Mouse (Mus musculus): ENCODE data around the gene Nr1i3. TPM values are rescaled to one million over a fixed set of nuclear protein-coding genes. Genes with fewer than 3 reads are reported as not detected.

Gene Nr1i3
- total and polyA plus RNA-seq, 3 experiments, result 0.24 to 1.7 TPM; not detected in 1

GRCm38 (mm10) chr1:171229750-171230149 lies 16.0 kb downstream of the Nr1i3 start:
- peaks cover 0 to 8% of the 10 kb centered on the region in 2 experiments; a peak in 2 of 4 replicates for H3K4me1 ChIP-seq (ENCODE audit: control insufficient read depth in 1 of 2, insufficient read depth in 2 of 2, low read length in 2 of 2)
- peaks cover 0 to 14% of the 10 kb centered on the region in 2 experiments; a peak in 2 of 4 replicates for H3K36me3 ChIP-seq (ENCODE audit: control insufficient read depth in 1 of 2, insufficient read depth in 2 of 2, low read length in 2 of 2)
- DNase-seq (ENCODE audit: low read depth, low spot score), result no peak
- no peaks in the 10 kb centered on the region for H3K27me3 ChIP-seq (ENCODE audit: control insufficient read depth in 1 of 2, insufficient read depth in 2 of 2, low read length in 2 of 2)
- H3K79me2 ChIP-seq (ENCODE audit: control insufficient read depth, insufficient read depth, low read length, poor library complexity), result no peaks in the 10 kb centered on the region
- no peak overlapping the region for H3K4me3 ChIP-seq (ENCODE audit: control insufficient read depth in 1 of 2, insufficient read depth in 1 of 2, low read depth in 2 of 2, low read length in 2 of 2)
- no peak for TF ChIP-seq POLR2AphosphoS5 (IDR thresholded peaks at IDR 0.05; ENCODE audit: borderline replicate concordance, low read depth, low read length)
- no peak for TF ChIP-seq EP300 (IDR thresholded peaks at IDR 0.05; ENCODE audit: low read depth in 1 of 2, low read length in 2 of 2)
- TF ChIP-seq SIN3A (IDR thresholded peaks at IDR 0.05; ENCODE audit: low read length), result no peak
- no peak for TF ChIP-seq MAFK (IDR thresholded peaks at IDR 0.05; ENCODE audit: borderline replicate concordance, low read depth, low read length)
- no peak for TF ChIP-seq KAT2A (conservative IDR thresholded peaks at IDR 0.05; ENCODE audit: low read depth, low read length)
- no peak for TF ChIP-seq MYC (IDR thresholded peaks at IDR 0.05; ENCODE audit: low read depth, low read length)
- TF ChIP-seq MAX (IDR thresholded peaks at IDR 0.05; ENCODE audit: low read length), result no peak
- no peak for TF ChIP-seq CHD1 (IDR thresholded peaks at IDR 0.05; ENCODE audit: low read depth, low read length)
- no peak for TF ChIP-seq ZC3H11A (IDR thresholded peaks at IDR 0.05; ENCODE audit: low read depth, low read length)
- no peak for TF ChIP-seq HCFC1 (IDR thresholded peaks at IDR 0.05; ENCODE audit: low read depth, low read length)
- no peak for TF ChIP-seq GATA1 (IDR thresholded peaks at IDR 0.05; ENCODE audit: low read depth, low read length)
- no peak for TF ChIP-seq POLR2A (IDR thresholded peaks at IDR 0.05; ENCODE audit: control insufficient read depth in 1 of 2, insufficient read depth in 1 of 2, low read depth in 1 of 2, low read length in 2 of 2, poor library complexity in 1 of 2)
- TF ChIP-seq BHLHE40 (IDR thresholded peaks at IDR 0.05; ENCODE audit: borderline replicate concordance, low read depth, low read length), result no peak
- TF ChIP-seq USF1 (IDR thresholded peaks at IDR 0.05; ENCODE audit: low read depth, low read length), result no peak
- TF ChIP-seq MXI1 (IDR thresholded peaks at IDR 0.05; ENCODE audit: low read depth, low read length), result no peak
- TF ChIP-seq ELF1 (IDR thresholded peaks at IDR 0.05; ENCODE audit: low read depth, low read length), result no peak
- no peak for TF ChIP-seq UBTF (IDR thresholded peaks at IDR 0.05; ENCODE audit: borderline replicate concordance, insufficient read depth, low read depth, low read length)
- no peak for TF ChIP-seq E2F4 (IDR thresholded peaks at IDR 0.05; ENCODE audit: borderline replicate concordance, low read depth, low read length)
- no peak for TF ChIP-seq MAZ (IDR thresholded peaks at IDR 0.05; ENCODE audit: low read depth, low read length)
- no peak for TF ChIP-seq RCOR1 (IDR thresholded peaks at IDR 0.05; ENCODE audit: low read depth, low read length)
- H3K9me3 ChIP-seq (replicated peaks; ENCODE audit: insufficient read depth, low read length), result no peaks in the 10 kb centered on the region
- no peak overlapping the region for H3K9ac ChIP-seq (ENCODE audit: control insufficient read depth, low read depth, low read length, poor library complexity, severe bottlenecking)
- no peak overlapping the region for H3K27ac ChIP-seq (ENCODE audit: control insufficient read depth, low read depth, low read length)

GRCm38 (mm10) chr1:171230215-171230614 lies 16.4 kb downstream of the Nr1i3 start:
- Histone ChIP-seq H3K27ac (ENCODE audit: control insufficient read depth, low read depth, low read length) (no peak overlapping the region), H3K36me3 (ENCODE audit: control insufficient read depth in 1 of 2, insufficient read depth in 2 of 2, low read length in 2 of 2) (peaks cover 0 to 17% of the 10 kb centered on the region in 2 experiments; a peak in 2 of 4 replicates), H3K9me3 (replicated peaks; ENCODE audit: insufficient read depth, low read length) (no peaks in the 10 kb centered on the region), H3K9ac (ENCODE audit: control insufficient read depth, low read depth, low read length, poor library complexity, severe bottlenecking) (no peak overlapping the region), H3K79me2 (ENCODE audit: control insufficient read depth, insufficient read depth, low read length, poor library complexity) (no peaks in the 10 kb centered on the region), H3K27me3 (ENCODE audit: control insufficient read depth in 1 of 2, insufficient read depth in 2 of 2, low read length in 2 of 2) (no peaks in the 10 kb centered on the region), H3K4me1 (ENCODE audit: control insufficient read depth in 1 of 2, insufficient read depth in 2 of 2, low read length in 2 of 2) (peaks cover 0 to 10% of the 10 kb centered on the region in 2 experiments; a peak in 2 of 4 replicates), H3K4me3 (ENCODE audit: control insufficient read depth in 1 of 2, insufficient read depth in 1 of 2, low read depth in 2 of 2, low read length in 2 of 2) (no peak overlapping the region)
- no peak for DNase-seq (ENCODE audit: low read depth, low spot score)
- TF ChIP-seq POLR2AphosphoS2 (IDR thresholded peaks at IDR 0.05; ENCODE audit: low read length) (no peak), MAZ (IDR thresholded peaks at IDR 0.05; ENCODE audit: low read depth, low read length) (no peak), CTCF (IDR thresholded peaks at IDR 0.05 in 2 of 3, conservative IDR thresholded peaks at IDR 0.05 in 1 of 3; ENCODE audit: control insufficient read depth in 1 of 3, insufficient read depth in 1 of 3, low read depth in 2 of 3, low read length in 3 of 3, poor library complexity in 1 of 3, severe bottlenecking in 1 of 3) (no peak), MYC (IDR thresholded peaks at IDR 0.05; ENCODE audit: low read depth, low read length) (no peak), UBTF (IDR thresholded peaks at IDR 0.05; ENCODE audit: borderline replicate concordance, insufficient read depth, low read depth, low read length) (no peak), JUND (IDR thresholded peaks at IDR 0.05; ENCODE audit: low read depth, low read length) (no peak), SIN3A (IDR thresholded peaks at IDR 0.05; ENCODE audit: low read length) (no peak), RAD21 (IDR thresholded peaks at IDR 0.05; ENCODE audit: low read depth, low read length) (no peak), TAL1 (IDR thresholded peaks at IDR 0.05; ENCODE audit: low read length) (no peak), RCOR1 (IDR thresholded peaks at IDR 0.05; ENCODE audit: low read depth, low read length) (no peak), NELFE (IDR thresholded peaks at IDR 0.05; ENCODE audit: low read depth, low read length) (no peak), MXI1 (IDR thresholded peaks at IDR 0.05; ENCODE audit: low read depth, low read length) (no peak), NRF1 (IDR thresholded peaks at IDR 0.05; ENCODE audit: insufficient read depth, low read depth, low read length, poor library complexity, severe bottlenecking) (no peak), MEF2A (IDR thresholded peaks at IDR 0.05; ENCODE audit: extremely low read depth, insufficient replicate concordance, low read depth, low read length, poor library complexity, severe bottlenecking) (no peak), MYB (IDR thresholded peaks at IDR 0.05; ENCODE audit: low read depth, low read length) (no peak), ETS1 (IDR thresholded peaks at IDR 0.05; ENCODE audit: low read depth, low read length) (no peak), KAT2A (conservative IDR thresholded peaks at IDR 0.05; ENCODE audit: low read depth, low read length) (no peak), ZNF384 (IDR thresholded peaks at IDR 0.05; ENCODE audit: low read depth, low read length) (no peak)

Data from MEL (cell line).